Mouse (Mus musculus): Measurements from ENCODE around the gene Mcm10. TPM values are rescaled to one million over a fixed set of nuclear protein-coding genes. Genes with fewer than 3 reads are reported as not detected.

The Mcm10 gene
- polyA plus RNA-seq, 1 experiment from 2014 or later: 66.0 TPM

DNA sequence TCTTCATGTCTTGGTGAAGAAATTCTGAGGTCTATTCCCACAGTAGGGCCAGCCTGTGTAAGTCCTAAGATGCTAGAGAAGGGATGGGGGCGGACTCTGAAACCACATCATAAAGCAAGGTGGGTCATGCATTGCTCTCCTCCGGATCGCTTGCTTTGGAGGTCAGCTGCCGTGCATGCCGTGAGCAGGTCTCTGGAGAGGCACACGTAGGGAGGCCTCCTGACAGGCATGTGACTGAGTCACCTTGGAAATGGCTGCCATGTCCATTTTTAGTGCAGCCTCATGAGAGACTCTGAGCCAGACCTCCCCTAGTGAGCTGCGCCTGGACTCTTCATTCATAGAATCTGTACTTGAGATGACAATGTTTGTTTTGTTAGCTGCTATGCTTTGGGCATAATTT is 15.5 kb upstream of the Mcm10 start:
- H3K9me3 ChIP-seq (replicated peaks; ENCODE audit: control insufficient read depth, low read length): no peaks in the 10 kb centered on the region
- 80% methylated on average over 7 of the region's 7 CpGs for whole genome bisulfite sequencing
- no peaks in the 10 kb centered on the region for H3K27me3 ChIP-seq (ENCODE audit: control insufficient read depth, insufficient read depth, low read length)
- H3K4me2 ChIP-seq (ENCODE audit: low read depth, low read length): no peak overlapping the region
- no peak overlapping the region for H3K4me3 ChIP-seq (ENCODE audit: low read depth, low read length)
- H3K36me3 ChIP-seq (replicated peaks; ENCODE audit: control insufficient read depth, insufficient read depth, low read depth, low read length): no peaks in the 10 kb centered on the region
- no peak overlapping the region for H3K27ac ChIP-seq (replicated peaks; ENCODE audit: low read depth, low read length)
- no peak overlapping the region for H3K9ac ChIP-seq (replicated peaks; ENCODE audit: low read length)
- ATAC-seq (replicated peaks; ENCODE audit: insufficient number of reproducible peaks, low FRiP score, low TSS enrichment, low read depth): no peak
- H3K4me1 ChIP-seq (ENCODE audit: control insufficient read depth, insufficient read depth, low read length): no peaks in the 10 kb centered on the region
- DNase-seq (ENCODE audit: low spot score): no peak

DNA sequence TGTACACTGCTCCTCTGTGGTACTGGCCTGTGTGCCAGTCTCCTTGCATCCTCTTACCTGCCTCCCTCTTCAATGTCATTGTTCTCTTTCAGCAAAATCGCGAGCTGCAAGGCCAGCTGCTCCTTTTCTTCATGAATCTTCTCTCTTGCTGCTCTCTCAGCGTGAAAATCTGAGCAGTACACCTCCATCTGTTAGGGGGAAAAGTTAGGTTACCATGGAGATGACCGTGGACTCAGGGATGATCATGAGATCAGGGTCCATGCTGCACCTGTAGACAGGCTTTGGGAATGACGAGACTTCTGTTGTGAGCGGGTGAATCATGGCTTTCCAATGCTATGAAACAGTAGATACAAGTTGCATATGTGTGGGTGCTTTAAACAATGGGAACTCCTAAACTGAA is 14.5 kb upstream of the Mcm10 start:
- Histone ChIP-seq H3K9me3 (replicated peaks; ENCODE audit: control insufficient read depth, low read length) (no peaks in the 10 kb centered on the region), H3K4me3 (ENCODE audit: low read depth, low read length) (no peak overlapping the region), H3K27ac (replicated peaks; ENCODE audit: low read depth, low read length) (no peak overlapping the region), H3K4me1 (ENCODE audit: control insufficient read depth, insufficient read depth, low read length) (no peaks in the 10 kb centered on the region), H3K9ac (replicated peaks; ENCODE audit: low read length) (no peak overlapping the region), H3K4me2 (ENCODE audit: low read depth, low read length) (no peak overlapping the region), H3K27me3 (ENCODE audit: control insufficient read depth, insufficient read depth, low read length) (no peaks in the 10 kb centered on the region), H3K36me3 (replicated peaks; ENCODE audit: control insufficient read depth, insufficient read depth, low read depth, low read length) (no peaks in the 10 kb centered on the region)
- DNase-seq (ENCODE audit: low spot score): no peak
- 75% methylated on average over 6 of the region's 6 CpGs for WGBS
- no peak for ATAC-seq (replicated peaks; ENCODE audit: insufficient number of reproducible peaks, low FRiP score, low TSS enrichment, low read depth)

DNA sequence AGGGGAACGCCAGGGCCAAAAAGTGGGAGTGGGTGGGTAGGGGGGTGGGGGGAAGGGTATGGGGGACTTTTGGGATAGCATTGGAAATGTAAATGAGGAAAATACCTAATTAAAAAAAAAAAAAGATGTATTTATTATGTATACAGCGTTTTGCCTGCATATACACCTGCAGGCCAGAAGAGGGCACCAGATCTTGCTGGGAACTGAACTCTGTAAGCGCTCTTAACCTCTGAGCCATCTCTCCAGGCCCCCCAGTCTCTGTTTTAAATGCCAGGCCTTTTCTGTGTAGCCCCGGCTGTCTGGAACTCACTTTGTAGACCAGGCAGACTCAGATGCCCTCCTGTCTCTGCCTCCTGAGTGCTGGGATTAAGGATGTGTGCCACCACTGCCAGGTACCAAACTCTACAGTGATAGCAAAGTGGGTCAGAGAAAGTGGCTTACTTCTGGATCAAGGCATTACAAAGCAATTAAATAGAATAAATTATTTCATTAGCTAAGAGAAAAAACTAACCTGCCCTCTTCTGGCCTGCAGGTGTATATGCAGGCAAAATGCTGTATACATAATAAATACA is 12.7 kb upstream of the Mcm10 start:
- Histone ChIP-seq H3K4me3 (ENCODE audit: low read depth, low read length) (no peak overlapping the region), H3K9me3 (replicated peaks; ENCODE audit: control insufficient read depth, low read length) (no peaks in the 10 kb centered on the region), H3K9ac (replicated peaks; ENCODE audit: low read length) (no peak overlapping the region), H3K4me2 (ENCODE audit: low read depth, low read length) (no peak overlapping the region), H3K27me3 (ENCODE audit: control insufficient read depth, insufficient read depth, low read length) (no peaks in the 10 kb centered on the region), H3K27ac (replicated peaks; ENCODE audit: low read depth, low read length) (no peak overlapping the region), H3K36me3 (replicated peaks; ENCODE audit: control insufficient read depth, insufficient read depth, low read depth, low read length) (no peaks in the 10 kb centered on the region), H3K4me1 (ENCODE audit: control insufficient read depth, insufficient read depth, low read length) (no peaks in the 10 kb centered on the region)
- 37% methylated on average over 3 of the region's 4 CpGs for WGBS
- ATAC-seq (replicated peaks; ENCODE audit: insufficient number of reproducible peaks, low FRiP score, low TSS enrichment, low read depth): no peak
- DNase-seq (ENCODE audit: low spot score): no peak

DNA sequence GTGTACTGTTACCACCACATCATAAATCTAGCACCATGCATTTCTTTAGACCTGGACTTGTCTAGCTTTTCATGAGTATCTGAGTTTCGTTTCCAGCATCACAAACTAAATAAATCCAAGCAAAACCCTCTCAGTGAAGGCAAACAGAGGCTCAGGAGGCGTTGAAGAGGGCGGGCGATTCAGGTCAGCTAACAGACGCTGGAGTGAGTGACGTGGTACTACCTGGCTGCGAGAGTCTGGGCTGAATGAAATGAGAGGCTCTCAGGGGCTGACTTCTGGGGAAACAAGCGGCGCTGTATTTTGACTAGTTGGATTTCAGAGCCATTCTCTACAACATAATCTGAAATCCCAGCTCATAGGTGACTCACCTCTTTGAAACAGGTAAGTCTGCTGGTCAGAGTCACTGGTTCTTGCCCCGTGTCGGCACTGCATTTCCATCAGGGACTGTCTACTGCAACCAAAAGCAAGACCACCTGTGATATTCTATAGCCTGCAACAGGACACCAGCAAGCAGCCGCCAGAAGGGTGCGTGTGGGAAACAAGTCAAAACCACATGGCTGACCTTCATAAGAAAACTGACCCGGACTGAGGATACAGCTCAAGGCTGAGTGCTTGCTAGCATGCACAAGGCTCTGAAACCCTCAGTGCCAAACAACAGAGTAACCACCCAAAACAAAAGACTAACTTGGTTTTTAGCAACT is 11.3 kb upstream of the Mcm10 start:
- WGBS: 59% methylated on average over 14 of the region's 14 CpGs
- H3K4me3 ChIP-seq (ENCODE audit: low read depth, low read length): no peak overlapping the region
- no peaks in the 10 kb centered on the region for H3K9me3 ChIP-seq (replicated peaks; ENCODE audit: control insufficient read depth, low read length)
- H3K27me3 ChIP-seq (ENCODE audit: control insufficient read depth, insufficient read depth, low read length): no peaks in the 10 kb centered on the region
- no peak overlapping the region for H3K27ac ChIP-seq (replicated peaks; ENCODE audit: low read depth, low read length)
- H3K36me3 ChIP-seq (replicated peaks; ENCODE audit: control insufficient read depth, insufficient read depth, low read depth, low read length): no peaks in the 10 kb centered on the region
- ATAC-seq (replicated peaks; ENCODE audit: insufficient number of reproducible peaks, low FRiP score, low TSS enrichment, low read depth) (no peak), DNase-seq (ENCODE audit: low spot score) (peak; percentile 60)
- H3K9ac ChIP-seq (replicated peaks; ENCODE audit: low read length): no peak overlapping the region
- no peaks in the 10 kb centered on the region for H3K4me1 ChIP-seq (ENCODE audit: control insufficient read depth, insufficient read depth, low read length)
- no peak overlapping the region for H3K4me2 ChIP-seq (ENCODE audit: low read depth, low read length)

DNA sequence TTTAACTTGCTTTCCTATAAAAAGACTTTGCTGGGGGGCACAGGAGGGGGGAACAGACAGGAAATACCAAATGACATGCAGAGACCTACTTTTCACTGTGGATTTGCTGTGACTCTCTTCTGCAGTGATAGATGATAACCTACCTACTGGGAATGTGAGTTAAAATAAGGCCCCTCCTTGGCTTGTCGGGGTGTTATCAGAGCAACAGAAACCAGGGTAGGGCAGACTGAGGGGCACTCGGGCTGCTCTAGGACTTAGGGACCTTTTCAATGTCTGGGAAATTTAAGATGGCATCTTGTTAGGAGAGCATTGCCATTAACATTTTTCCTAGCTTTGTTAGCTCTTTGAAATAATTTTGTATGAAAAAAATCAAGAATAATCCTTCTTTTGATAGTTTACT is 10.7 kb upstream of the Mcm10 start:
- H3K4me3 ChIP-seq (ENCODE audit: low read depth, low read length): no peak overlapping the region
- H3K9ac ChIP-seq (replicated peaks; ENCODE audit: low read length): no peak overlapping the region
- H3K9me3 ChIP-seq (replicated peaks; ENCODE audit: control insufficient read depth, low read length): no peaks in the 10 kb centered on the region
- H3K4me2 ChIP-seq (ENCODE audit: low read depth, low read length): no peak overlapping the region
- H3K36me3 ChIP-seq (replicated peaks; ENCODE audit: control insufficient read depth, insufficient read depth, low read depth, low read length): no peaks in the 10 kb centered on the region
- WGBS: 76% methylated on average over 2 of the region's 2 CpGs
- ATAC-seq (replicated peaks; ENCODE audit: insufficient number of reproducible peaks, low FRiP score, low TSS enrichment, low read depth) (no peak), DNase-seq (ENCODE audit: low spot score) (no peak)
- H3K27me3 ChIP-seq (ENCODE audit: control insufficient read depth, insufficient read depth, low read length): no peaks in the 10 kb centered on the region
- H3K4me1 ChIP-seq (ENCODE audit: control insufficient read depth, insufficient read depth, low read length): no peaks in the 10 kb centered on the region
- H3K27ac ChIP-seq (replicated peaks; ENCODE audit: low read depth, low read length): no peak overlapping the region

DNA sequence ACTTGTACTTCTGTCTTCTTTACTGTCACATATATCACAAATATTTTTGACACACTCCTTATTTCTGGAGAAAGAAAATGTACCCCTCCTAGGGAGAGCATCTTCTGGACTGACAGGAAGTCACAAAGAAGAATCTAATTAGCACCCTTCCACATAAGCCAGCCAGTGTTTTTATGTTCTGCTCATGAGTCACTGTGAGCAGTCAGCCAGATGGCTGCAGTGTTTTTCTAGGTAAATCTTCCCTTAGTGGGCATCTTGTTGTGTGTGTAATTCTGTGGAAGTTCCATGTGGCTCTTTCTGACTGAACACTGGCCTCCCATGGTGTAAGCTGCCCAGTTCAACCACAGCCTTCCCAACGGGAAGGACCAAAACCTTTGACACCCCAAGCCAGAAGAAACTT is 7.1 kb upstream of the Mcm10 start:
- H3K9ac ChIP-seq (replicated peaks; ENCODE audit: low read length): no peak overlapping the region
- H3K27ac ChIP-seq (replicated peaks; ENCODE audit: low read depth, low read length): no peak overlapping the region
- no peak overlapping the region for H3K4me3 ChIP-seq (ENCODE audit: low read depth, low read length)
- H3K4me2 ChIP-seq (ENCODE audit: low read depth, low read length): no peak overlapping the region
- no peaks in the 10 kb centered on the region for H3K36me3 ChIP-seq (replicated peaks; ENCODE audit: control insufficient read depth, insufficient read depth, low read depth, low read length)
- no peaks in the 10 kb centered on the region for H3K27me3 ChIP-seq (ENCODE audit: control insufficient read depth, insufficient read depth, low read length)
- no peak for DNase-seq (ENCODE audit: low spot score)
- no peaks in the 10 kb centered on the region for H3K9me3 ChIP-seq (replicated peaks; ENCODE audit: control insufficient read depth, low read length)
- WGBS: 65% methylated on average over 1 of the region's 1 CpGs
- ATAC-seq (replicated peaks; ENCODE audit: insufficient number of reproducible peaks, low FRiP score, low TSS enrichment, low read depth): no peak
- H3K4me1 ChIP-seq (ENCODE audit: control insufficient read depth, insufficient read depth, low read length): no peaks in the 10 kb centered on the region

DNA sequence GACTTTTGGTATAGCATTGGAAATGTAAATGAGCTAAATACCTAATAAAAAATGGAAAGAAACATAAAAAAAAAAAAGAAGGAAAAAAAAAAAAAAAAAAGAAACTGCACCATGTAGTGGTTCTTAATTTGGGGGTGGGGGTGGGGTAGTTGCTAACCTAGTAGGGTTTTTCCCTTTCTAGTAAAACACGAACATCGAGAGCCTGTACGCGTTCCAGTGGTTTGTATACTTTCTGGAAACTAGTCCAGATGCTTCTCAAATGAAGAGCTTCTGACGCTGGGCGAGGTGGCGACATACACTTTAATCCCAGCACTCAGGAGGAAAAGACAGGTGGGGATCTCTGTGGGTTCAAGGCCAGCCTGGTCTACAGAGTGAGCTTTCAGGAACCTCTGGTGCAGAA is 4.3 kb upstream of the Mcm10 start:
- Histone ChIP-seq H3K36me3 (replicated peaks; ENCODE audit: control insufficient read depth, insufficient read depth, low read depth, low read length) (no peaks in the 10 kb centered on the region), H3K9ac (replicated peaks; ENCODE audit: low read length) (no peak overlapping the region), H3K9me3 (replicated peaks; ENCODE audit: control insufficient read depth, low read length) (no peaks in the 10 kb centered on the region), H3K4me1 (ENCODE audit: control insufficient read depth, insufficient read depth, low read length) (no peaks in the 10 kb centered on the region), H3K4me3 (ENCODE audit: low read depth, low read length) (no peak overlapping the region), H3K4me2 (ENCODE audit: low read depth, low read length) (no peak overlapping the region), H3K27ac (replicated peaks; ENCODE audit: low read depth, low read length) (no peak overlapping the region), H3K27me3 (ENCODE audit: control insufficient read depth, insufficient read depth, low read length) (no peaks in the 10 kb centered on the region)
- DNase-seq (ENCODE audit: low spot score) (no peak), ATAC-seq (replicated peaks; ENCODE audit: insufficient number of reproducible peaks, low FRiP score, low TSS enrichment, low read depth) (no peak)
- WGBS: 92% methylated on average over 7 of the region's 7 CpGs

DNA sequence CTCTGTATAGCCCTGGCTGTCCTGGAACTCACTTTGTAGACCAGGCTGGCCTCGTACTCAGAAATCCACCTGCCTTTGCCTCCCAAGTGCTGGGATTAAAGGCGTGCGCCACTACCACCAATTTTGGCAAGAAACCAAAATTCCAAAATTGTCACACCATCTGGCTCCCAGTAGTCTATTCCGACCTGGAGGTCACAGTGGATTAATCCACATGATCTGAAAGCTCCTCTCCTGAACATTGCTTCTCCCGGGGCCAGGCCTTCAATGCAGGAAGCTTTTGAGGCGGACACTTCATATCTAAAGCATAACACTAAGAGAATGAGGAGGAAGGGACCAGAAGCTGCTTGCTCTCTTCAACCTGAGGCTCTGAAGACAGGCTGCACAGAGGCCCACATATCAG is 2.9 kb upstream of the Mcm10 start:
- no peak overlapping the region for H3K27ac ChIP-seq (replicated peaks; ENCODE audit: low read depth, low read length)

More for the DNA sequence above, 2.9 kb upstream of the Mcm10 start:
- Histone ChIP-seq H3K9me3 (replicated peaks; ENCODE audit: control insufficient read depth, low read length) (no peaks in the 10 kb centered on the region), H3K9ac (replicated peaks; ENCODE audit: low read length) (no peak overlapping the region), H3K4me1 (ENCODE audit: control insufficient read depth, insufficient read depth, low read length) (peaks cover 3% of the 10 kb centered on the region; the same call in 1 of the 2 replicates), H3K4me3 (ENCODE audit: low read depth, low read length) (no peak overlapping the region), H3K4me2 (ENCODE audit: low read depth, low read length) (no peak overlapping the region), H3K27me3 (ENCODE audit: control insufficient read depth, insufficient read depth, low read length) (no peaks in the 10 kb centered on the region), H3K36me3 (replicated peaks; ENCODE audit: control insufficient read depth, insufficient read depth, low read depth, low read length) (no peaks in the 10 kb centered on the region)
- no peak for DNase-seq (ENCODE audit: low spot score)
- WGBS: 82% methylated on average over 6 of the region's 6 CpGs
- no peak for ATAC-seq (replicated peaks; ENCODE audit: insufficient number of reproducible peaks, low FRiP score, low TSS enrichment, low read depth)
